Mouse (Mus musculus): ENCODE measurements around the gene Itga3. TPM values are rescaled to one million over a fixed set of nuclear protein-coding genes. Genes with fewer than 3 reads are reported as not detected.

The Itga3 gene
- polyA plus RNA-seq, 1 experiment from 2014 or later = 21.5 TPM

GRCm38 (mm10) chr11:95010141-95010739, 66.4 kb downstream of the Itga3 start:
- peak overlapping the region; percentile 67 for H3K4me3 ChIP-seq (ENCODE audit: low read depth, low read length)
- no peaks in the 10 kb centered on the region for H3K27me3 ChIP-seq (ENCODE audit: control insufficient read depth, insufficient read depth, low read length)
- ATAC-seq (ENCODE audit: insufficient number of reproducible peaks, insufficient read depth, low FRiP score, low read depth) = no peak
- peak overlapping the region; percentile 92 for H3K27ac ChIP-seq (ENCODE audit: low read length)
- peak overlapping the region; percentile 72 for H3K9ac ChIP-seq (replicated peaks; ENCODE audit: low read depth, low read length)
- 1% methylated on average over 33 of the region's 40 CpGs for WGBS
- H3K4me2 ChIP-seq (replicated peaks; ENCODE audit: low read depth, low read length) = peak overlapping the region; percentile 62
- H3K9me3 ChIP-seq (ENCODE audit: control insufficient read depth, low read depth, low read length) = no peaks in the 10 kb centered on the region
- peaks cover 22% of the 10 kb centered on the region for H3K4me1 ChIP-seq (ENCODE audit: control insufficient read depth, insufficient read depth, low read length)
- H3K36me3 ChIP-seq (ENCODE audit: control insufficient read depth, insufficient read depth, low read length) = peaks cover 9% of the 10 kb centered on the region; the same call in 1 of the 2 replicates

GRCm38 (mm10) chr11:95009629-95010014, 67.0 kb downstream of the Itga3 start, which contains the start of gene Samd14:
Gene Samd14, plus strand, starts transcription at chr11:95009879.
- ATAC-seq (ENCODE audit: insufficient number of reproducible peaks, insufficient read depth, low FRiP score, low read depth) = peak; percentile 73; the same call in 1 of the 2 replicates
- no peaks in the 10 kb centered on the region for H3K9me3 ChIP-seq (ENCODE audit: control insufficient read depth, low read depth, low read length)
- WGBS = under 1% methylated on average over 31 of the region's 32 CpGs
- H3K27ac ChIP-seq (ENCODE audit: low read length) = peak within 1 kb of the TSS; percentile 92
- H3K27me3 ChIP-seq (ENCODE audit: control insufficient read depth, insufficient read depth, low read length) = no peaks in the 10 kb centered on the region
- peaks cover 14% of the 10 kb centered on the region; the same call in 1 of the 2 replicates for H3K36me3 ChIP-seq (ENCODE audit: control insufficient read depth, insufficient read depth, low read length)
- peak within 1 kb of the TSS; percentile 72 for H3K9ac ChIP-seq (replicated peaks; ENCODE audit: low read depth, low read length)
- H3K4me1 ChIP-seq (ENCODE audit: control insufficient read depth, insufficient read depth, low read length) = peaks cover 22% of the 10 kb centered on the region
- H3K4me2 ChIP-seq (replicated peaks; ENCODE audit: low read depth, low read length) = peak within 1 kb of the TSS; percentile 62
- peak within 1 kb of the TSS; percentile 67 for H3K4me3 ChIP-seq (ENCODE audit: low read depth, low read length)

- H3K4me2 ChIP-seq (replicated peaks; ENCODE audit: low read depth, low read length) = peak overlapping the region; percentile 62
Observed at GRCm38 (mm10) chr11:95008661-95009628, 67.7 kb downstream of the Itga3 start.

GRCm38 (mm10) chr11:95007418-95007817, 69.2 kb downstream of the Itga3 start:
- 53% methylated on average over 3 of the region's 3 CpGs for WGBS
- Histone ChIP-seq H3K4me2 (replicated peaks; ENCODE audit: low read depth, low read length) (peak overlapping the region; percentile 59; the same call in 1 of the 2 replicates), H3K4me1 (ENCODE audit: control insufficient read depth, insufficient read depth, low read length) (peaks cover 21% of the 10 kb centered on the region), H3K27ac (ENCODE audit: low read length) (peak overlapping the region; percentile 69), H3K9me3 (ENCODE audit: control insufficient read depth, low read depth, low read length) (no peaks in the 10 kb centered on the region), H3K9ac (replicated peaks; ENCODE audit: low read depth, low read length) (0 out of 2 replicates have a peak overlapping the region, but pooled peaks have one; percentile 49), H3K36me3 (ENCODE audit: control insufficient read depth, insufficient read depth, low read length) (peaks cover 27% of the 10 kb centered on the region), H3K27me3 (ENCODE audit: control insufficient read depth, insufficient read depth, low read length) (no peaks in the 10 kb centered on the region), H3K4me3 (ENCODE audit: low read depth, low read length) (no peak overlapping the region)
- no peak for ATAC-seq (ENCODE audit: insufficient number of reproducible peaks, insufficient read depth, low FRiP score, low read depth)

More at GRCm38 (mm10) chr11:95008661-95009628, 67.7 kb downstream of the Itga3 start:
- ATAC-seq (ENCODE audit: insufficient number of reproducible peaks, insufficient read depth, low FRiP score, low read depth) = no peak
- Histone ChIP-seq H3K27me3 (ENCODE audit: control insufficient read depth, insufficient read depth, low read length) (no peaks in the 10 kb centered on the region), H3K27ac (ENCODE audit: low read length) (peak overlapping the region; percentile 92), H3K36me3 (ENCODE audit: control insufficient read depth, insufficient read depth, low read length) (peaks cover 14% of the 10 kb centered on the region; the same call in 1 of the 2 replicates), H3K9me3 (ENCODE audit: control insufficient read depth, low read depth, low read length) (no peaks in the 10 kb centered on the region), H3K4me3 (ENCODE audit: low read depth, low read length) (peak overlapping the region; percentile 67), H3K4me1 (ENCODE audit: control insufficient read depth, insufficient read depth, low read length) (peaks cover 22% of the 10 kb centered on the region), H3K9ac (replicated peaks; ENCODE audit: low read depth, low read length) (peak overlapping the region; percentile 72)
- 30% methylated on average over 15 of the region's 15 CpGs for whole genome bisulfite sequencing

GRCm38 (mm10) chr11:95006525-95007219, 69.9 kb downstream of the Itga3 start:
- peak; percentile 38; the same call in 1 of the 2 replicates for ATAC-seq (ENCODE audit: insufficient number of reproducible peaks, insufficient read depth, low FRiP score, low read depth)
- H3K9me3 ChIP-seq (ENCODE audit: control insufficient read depth, low read depth, low read length) = no peaks in the 10 kb centered on the region
- peak overlapping the region; percentile 69 for H3K27ac ChIP-seq (ENCODE audit: low read length)
- peak overlapping the region; percentile 59 for H3K4me2 ChIP-seq (replicated peaks; ENCODE audit: low read depth, low read length)
- peak overlapping the region; percentile 49; the same call in 1 of the 2 replicates for H3K9ac ChIP-seq (replicated peaks; ENCODE audit: low read depth, low read length)
- H3K4me1 ChIP-seq (ENCODE audit: control insufficient read depth, insufficient read depth, low read length) = peaks cover 14% of the 10 kb centered on the region
- H3K27me3 ChIP-seq (ENCODE audit: control insufficient read depth, insufficient read depth, low read length) = no peaks in the 10 kb centered on the region
- under 1% methylated on average over 27 of the region's 27 CpGs for WGBS
- H3K4me3 ChIP-seq (ENCODE audit: low read depth, low read length) = peak overlapping the region; percentile 34
- peaks cover 35% of the 10 kb centered on the region for H3K36me3 ChIP-seq (ENCODE audit: control insufficient read depth, insufficient read depth, low read length)

GRCm38 (mm10) chr11:95006038-95006437, 70.6 kb downstream of the Itga3 start:
- H3K27ac ChIP-seq (ENCODE audit: low read length) = no peak overlapping the region
- 30% methylated on average over 4 of the region's 4 CpGs for WGBS
- no peak for ATAC-seq (ENCODE audit: insufficient number of reproducible peaks, insufficient read depth, low FRiP score, low read depth)
- H3K9ac ChIP-seq (replicated peaks; ENCODE audit: low read depth, low read length) = no peak overlapping the region
- H3K9me3 ChIP-seq (ENCODE audit: control insufficient read depth, low read depth, low read length) = no peaks in the 10 kb centered on the region
- H3K4me3 ChIP-seq (ENCODE audit: low read depth, low read length) = no peak overlapping the region
- peak overlapping the region; percentile 59 for H3K4me2 ChIP-seq (replicated peaks; ENCODE audit: low read depth, low read length)
- peaks cover 11% of the 10 kb centered on the region; the same call in 1 of the 2 replicates for H3K4me1 ChIP-seq (ENCODE audit: control insufficient read depth, insufficient read depth, low read length)
- peaks cover 38% of the 10 kb centered on the region for H3K36me3 ChIP-seq (ENCODE audit: control insufficient read depth, insufficient read depth, low read length)
- H3K27me3 ChIP-seq (ENCODE audit: control insufficient read depth, insufficient read depth, low read length) = no peaks in the 10 kb centered on the region

- no peak for ATAC-seq (ENCODE audit: insufficient number of reproducible peaks, insufficient read depth, low FRiP score, low read depth)
- H3K9me3 ChIP-seq (ENCODE audit: control insufficient read depth, low read depth, low read length) = no peaks in the 10 kb centered on the region
- H3K9ac ChIP-seq (replicated peaks; ENCODE audit: low read depth, low read length) = no peak overlapping the region
- H3K36me3 ChIP-seq (ENCODE audit: control insufficient read depth, insufficient read depth, low read length) = peaks cover 45% of the 10 kb centered on the region
- peaks cover 15% of the 10 kb centered on the region; the same call in 1 of the 2 replicates for H3K4me1 ChIP-seq (ENCODE audit: control insufficient read depth, insufficient read depth, low read length)
- H3K27ac ChIP-seq (ENCODE audit: low read length) = no peak overlapping the region
- 75% methylated on average over 6 of the region's 6 CpGs for WGBS
- H3K27me3 ChIP-seq (ENCODE audit: control insufficient read depth, insufficient read depth, low read length) = no peaks in the 10 kb centered on the region
- no peak overlapping the region for H3K4me3 ChIP-seq (ENCODE audit: low read depth, low read length)
- no peak overlapping the region for H3K4me2 ChIP-seq (replicated peaks; ENCODE audit: low read depth, low read length)
Observed at GRCm38 (mm10) chr11:95004937-95005198, 71.7 kb downstream of the Itga3 start.

Measured in stomach, embryonic 14.5 days (tissue).